In genomic region chr12:79944714-79945493, GRCm38 (mm10) we compare ENCODE assay signal across 8 mouse cellular contexts.
DNase-seq lines count a peak whose midpoint lies in the region; ATAC-seq and TF ChIP-seq lines count a peak whose summit lies in the region.

No protein-coding gene starts in this region.

- DNase-seq in thymus, postnatal 14 days = peak; percentile 21
- DNase-seq in thymus, postnatal 25 days = no peak
- DNase-seq in heart, adult 2 months = peak; percentile 68 to 78
- peak; percentile 73 for DNase-seq in kidney, adult 11 months
- DNase-seq in spleen, postnatal 4 days (ENCODE audit: low spot score in 2 of 2) = no peak

- H3K36me3 ChIP-seq in heart, adult 2 months (ENCODE audit: control insufficient read depth, insufficient read depth, low read length) = no peaks in the 10 kb centered on the region
- H3K36me3 ChIP-seq in liver, embryonic 16.5 days (ENCODE audit: control insufficient read depth, insufficient read depth) = no peaks in the 10 kb centered on the region
- H3K36me3 ChIP-seq in stomach, embryonic 14.5 days (ENCODE audit: control insufficient read depth, insufficient read depth, low read length) = no peaks in the 10 kb centered on the region

- 43% methylated on average over 6 of the region's 6 CpGs for WGBS in heart, adult 2 months
- WGBS in liver, embryonic 16.5 days (ENCODE audit: insufficient replicate concordance) = 12% methylated on average over 6 of the region's 6 CpGs
- WGBS in stomach, embryonic 14.5 days = 3% methylated on average over 6 of the region's 6 CpGs

- H3K27me3 ChIP-seq in heart, adult 2 months (ENCODE audit: control insufficient read depth, insufficient read depth, low read length) = no peaks in the 10 kb centered on the region
- H3K27me3 ChIP-seq in liver, embryonic 16.5 days (ENCODE audit: control insufficient read depth, insufficient read depth, low read depth, low read length) = no peaks in the 10 kb centered on the region
- H3K27me3 ChIP-seq in stomach, embryonic 14.5 days (ENCODE audit: control insufficient read depth, insufficient read depth, low read length) = no peaks in the 10 kb centered on the region

- no peaks in the 10 kb centered on the region for H3K9me3 ChIP-seq in liver, embryonic 16.5 days (replicated peaks; ENCODE audit: control insufficient read depth, low read length)
- H3K9me3 ChIP-seq in stomach, embryonic 14.5 days (ENCODE audit: control insufficient read depth, low read depth, low read length) = no peaks in the 10 kb centered on the region

- H3K4me1 ChIP-seq in heart, adult 2 months (ENCODE audit: control insufficient read depth, insufficient read depth, low read length) = peaks cover 21% of the 10 kb centered on the region
- peaks cover 12% of the 10 kb centered on the region for H3K4me1 ChIP-seq in liver, embryonic 16.5 days (ENCODE audit: control insufficient read depth, low read depth, low read length)
- peaks cover 59% of the 10 kb centered on the region for H3K4me1 ChIP-seq in stomach, embryonic 14.5 days (ENCODE audit: control insufficient read depth, insufficient read depth, low read length)

- H3K27ac ChIP-seq in heart, adult 2 months = peak overlapping the region; percentile 78
- peak overlapping the region; percentile 79 for H3K27ac ChIP-seq in liver, embryonic 16.5 days (ENCODE audit: low read length)
- H3K27ac ChIP-seq in stomach, embryonic 14.5 days (ENCODE audit: low read length) = peak overlapping the region; percentile 97

- ATAC-seq in liver, embryonic 16.5 days (ENCODE audit: low read depth) = peak; percentile 83
- ATAC-seq in stomach, embryonic 14.5 days (ENCODE audit: insufficient number of reproducible peaks, insufficient read depth, low FRiP score, low read depth) = peak; percentile 91
- ATAC-seq in erythroid progenitor cell, adult 5-6 weeks (replicated peaks; ENCODE audit: low FRiP score, poor library complexity, severe bottlenecking) = no peak

- intact Hi-C loops in heart, adult 2 months (cut with DNase I) = loop anchor here (5.0 kb wide), 2 partner anchors 57 to 167 kb away; partner anchors contain the start of gene Zfp36l1

- TF ChIP-seq EP300 in heart, adult 2 months (IDR thresholded peaks at IDR 0.05; ENCODE audit: insufficient read depth, low read depth, low read length) = 0 out of 2 replicates have a peak, but pooled peaks have one; percentile 42

- no peak for TF ChIP-seq CTCF in heart, adult 2 months (IDR thresholded peaks at IDR 0.05)

- no peak overlapping the region for H3K9ac ChIP-seq in heart, adult 2 months (ENCODE audit: low read depth, low read length)
- no peak overlapping the region for H3K9ac ChIP-seq in liver, embryonic 16.5 days (ENCODE audit: low read depth, low read length)
- no peak overlapping the region for H3K9ac ChIP-seq in stomach, embryonic 14.5 days (replicated peaks; ENCODE audit: low read depth, low read length)

- no peak for TF ChIP-seq POLR2A in heart, adult 2 months (IDR thresholded peaks at IDR 0.05; ENCODE audit: insufficient read depth, low read depth, low read length)

- no peak overlapping the region for H3K4me3 ChIP-seq in heart, adult 2 months
- no peak overlapping the region for H3K4me3 ChIP-seq in liver, embryonic 16.5 days (ENCODE audit: low read depth, low read length)
- no peak overlapping the region for H3K4me3 ChIP-seq in stomach, embryonic 14.5 days (ENCODE audit: low read depth, low read length)

- H3K4me2 ChIP-seq in liver, embryonic 16.5 days (ENCODE audit: low read depth, low read length) = no peak overlapping the region
- no peak overlapping the region for H3K4me2 ChIP-seq in stomach, embryonic 14.5 days (replicated peaks; ENCODE audit: low read depth, low read length)

- H3K79me2 ChIP-seq in heart, adult 2 months (replicated peaks; ENCODE audit: control insufficient read depth, insufficient read depth, low read length) = no peaks in the 10 kb centered on the region

Comparison
In these comparisons a context has a peak if more than half of its experiments do, and no peak if none do; other contexts are left out.
1. DNase-seq: peak in thymus, postnatal 14 days (single experiment), heart, adult 2 months (2 of 2) and kidney, adult 11 months (single experiment); none in thymus, postnatal 25 days (single experiment) and spleen, postnatal 4 days (0 of 2).
2. Peak in every context shown above with its lines, with median percentiles within 50 percentile points of each other: H3K27ac ChIP-seq.